Mouse (Mus musculus) forebrain, postnatal 0 days (tissue): Measurements from ENCODE around the gene Slfnl1. TPM values are rescaled to one million over a fixed set of nuclear protein-coding genes. Genes with fewer than 3 reads are reported as not detected.

ENCODE experiments used
- ATAC-seq: fragments of 200-750 bp; cut with Nextera tagmentation; 2 replicates; pipeline ENCODE4 v1.8.0; 2017; ENCODE audit warnings: mild to moderate bottlenecking, moderate library complexity
- DNase-seq: peaks from one replicate; pipeline ENCODE4 v3.0.0-alpha.2; 2015
- H3K27ac ChIP-seq: fragments of 300-500 bp; sonication (generic); 2 replicates; pipeline ENCODE4 v1.5.1; 2014; ENCODE audit warnings: low read depth, mild to moderate bottlenecking, antibody characterized with exemption, low read length, moderate library complexity, mixed read lengths
- H3K27me3 ChIP-seq: fragments of 300-500 bp; sonication (generic); 2 replicates; pipeline ENCODE4 v1.6.1; 2014; ENCODE audit warnings: mild to moderate bottlenecking, low read length, mixed read lengths; ENCODE audit not compliant: insufficient read depth
- H3K36me3 ChIP-seq: fragments of 300-500 bp; sonication (generic); 2 replicates; pipeline ENCODE4 v1.6.1; 2014; ENCODE audit warnings: mild to moderate bottlenecking, moderate library complexity; ENCODE audit not compliant: insufficient read depth
- H3K4me1 ChIP-seq: fragments of 300-500 bp; sonication (generic); 2 replicates; pipeline ENCODE4 v1.6.1; 2014; ENCODE audit warnings: antibody characterized with exemption; ENCODE audit not compliant: insufficient read depth
- H3K4me2 ChIP-seq: fragments of 300-500 bp; sonication (generic); 2 replicates; pipeline ENCODE4 v1.6.1; 2014; ENCODE audit warnings: low read depth, mild to moderate bottlenecking, moderate library complexity
- H3K4me3 ChIP-seq: fragments of 300-500 bp; sonication (generic); 2 replicates; pipeline ENCODE4 v1.5.1; 2014; ENCODE audit warnings: low read depth, low read length, mixed read lengths
- H3K9ac ChIP-seq: fragments of 300-500 bp; sonication (generic); 2 replicates; pipeline ENCODE4 v1.6.1; 2014; ENCODE audit warnings: mild to moderate bottlenecking
- H3K9me3 ChIP-seq: fragments of 300-500 bp; sonication (generic); 2 replicates; pipeline ENCODE4 v1.6.1; 2016; ENCODE audit warnings: low read length
- CTCF ChIP-seq: sonication (generic); IDR thresholded peaks from 2 replicates; pipeline ENCODE4 v1.5.1; 2016; ENCODE audit warnings: antibody characterized with exemption, control low read depth, low read depth
- WGBS: fragments of 180-500 bp; shearing (Covaris S2); extraction: QIAGEN DNeasy Blood & Tissue Kit; methylation state at CpG from one replicate; pipeline ENCODE4 v1.1.7; 2014; 5-methylcytosine and 5-hydroxymethylcytosine counted together
- polyA plus RNA-seq: library from polyadenylated mRNA; unstranded; fragments of >200 nt; fragmentation: Nextera tagmentation; extraction: Ambion mirVana; gene quantifications from 2 replicates; pipeline ENCODE4 v1.2.1, GENCODE M21; 2015
- total RNA-seq: library from RNA; depleted of rRNA; stranded (reverse); fragments of >200 nt; gene quantifications from 2 replicates; pipeline ENCODE4 v1.2.3, GENCODE M21; 2014; rRNA removed

Slfnl1 gene
- total and polyA plus RNA-seq, 2 experiments from 2014 or later: not detected

DNA sequence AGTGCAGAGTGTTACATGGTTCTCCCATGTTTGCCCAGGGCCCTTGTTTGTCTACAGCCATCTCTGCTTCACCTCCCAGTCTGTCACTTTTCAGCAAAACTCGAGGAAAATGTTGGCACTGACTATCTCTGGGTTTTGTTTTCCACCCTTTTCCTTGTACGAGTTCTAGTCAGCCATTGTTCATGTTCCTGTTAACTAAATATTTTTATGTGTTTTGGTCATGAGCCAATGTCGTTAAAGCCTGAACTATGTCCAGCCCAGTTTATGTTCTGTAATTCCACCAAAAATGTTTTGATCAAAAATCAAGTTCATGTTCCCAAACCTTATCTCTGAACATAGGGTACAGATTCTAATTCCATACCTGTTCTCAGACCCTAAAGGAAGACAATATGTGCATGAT, 39.7 kb downstream of the Slfnl1 start:
- ATAC-seq: no peak
- no peaks in the 10 kb centered on the region for H3K9me3 ChIP-seq
- no peak for TF ChIP-seq CTCF
- no peaks in the 10 kb centered on the region for H3K27me3 ChIP-seq
- H3K27ac ChIP-seq: no peak overlapping the region
- peaks cover 21% of the 10 kb centered on the region for H3K4me1 ChIP-seq
- no peak overlapping the region for H3K4me3 ChIP-seq
- no peaks in the 10 kb centered on the region for H3K36me3 ChIP-seq
- no peak overlapping the region for H3K9ac ChIP-seq
- 51% methylated on average over 3 of the region's 3 CpGs for WGBS
- H3K4me2 ChIP-seq: no peak overlapping the region
- DNase-seq: no peak

DNA sequence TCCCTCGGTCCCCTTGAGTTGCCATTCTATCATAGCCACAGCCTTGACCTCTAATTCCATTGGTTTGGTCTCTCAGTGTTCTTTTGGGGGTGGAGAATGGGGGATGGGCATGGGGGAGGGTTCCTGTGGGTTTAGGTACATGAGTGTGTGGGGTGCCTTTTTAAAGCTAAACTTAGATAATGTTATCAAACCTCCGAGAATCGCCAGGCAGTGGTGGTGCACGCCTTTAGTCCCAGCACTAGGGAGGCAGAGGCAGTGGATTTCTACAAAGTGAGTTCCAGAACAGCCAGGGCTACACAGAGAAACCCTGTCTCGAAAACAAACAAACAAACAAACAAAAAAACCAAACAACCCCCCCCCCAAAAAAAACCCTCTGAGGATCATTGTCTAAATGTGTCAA, 48.9 kb downstream of the Slfnl1 start:
- no peak for ATAC-seq
- H3K4me1 ChIP-seq: no peaks in the 10 kb centered on the region
- DNase-seq: no peak
- WGBS: 85% methylated on average over 5 of the region's 5 CpGs
- H3K4me3 ChIP-seq: no peak overlapping the region
- no peaks in the 10 kb centered on the region for H3K36me3 ChIP-seq
- no peak overlapping the region for H3K9ac ChIP-seq
- H3K9me3 ChIP-seq: no peaks in the 10 kb centered on the region
- no peaks in the 10 kb centered on the region for H3K27me3 ChIP-seq
- no peak overlapping the region for H3K27ac ChIP-seq
- TF ChIP-seq CTCF: no peak
- H3K4me2 ChIP-seq: no peak overlapping the region

DNA sequence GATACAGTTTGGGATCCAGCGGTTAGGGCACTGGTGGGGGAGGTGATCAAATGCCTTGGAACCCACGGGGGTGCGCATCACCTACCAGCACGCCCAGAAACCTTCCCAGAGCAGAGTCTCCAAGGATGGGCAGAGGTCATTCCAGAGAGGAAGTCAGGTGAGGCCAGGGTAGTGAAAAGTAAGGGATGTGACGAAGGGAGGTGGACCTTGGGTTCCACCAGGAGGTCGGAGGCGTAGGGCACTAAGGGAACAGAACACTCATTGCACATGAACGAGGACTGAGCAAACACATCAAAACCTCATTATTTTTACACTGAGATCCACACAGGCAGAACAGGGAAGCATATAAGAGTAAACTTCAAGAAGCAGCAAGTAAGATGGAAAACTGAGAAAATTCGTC, 49.7 kb downstream of the Slfnl1 start:
- no peak overlapping the region for H3K4me2 ChIP-seq
- H3K36me3 ChIP-seq: no peaks in the 10 kb centered on the region
- no peaks in the 10 kb centered on the region for H3K9me3 ChIP-seq
- no peak overlapping the region for H3K9ac ChIP-seq
- no peaks in the 10 kb centered on the region for H3K4me1 ChIP-seq
- DNase-seq (no peak), ATAC-seq (no peak)
- no peaks in the 10 kb centered on the region for H3K27me3 ChIP-seq
- H3K27ac ChIP-seq: no peak overlapping the region
- WGBS: 84% methylated on average over 9 of the region's 9 CpGs
- H3K4me3 ChIP-seq: no peak overlapping the region
- no peak for TF ChIP-seq CTCF

Other genes with a start within 250 kb of the Slfnl1 start
- 40.8 and 44.0 TPM in 2 replicates for gene Foxo6, start 244.9 kb upstream of the Slfnl1 start, total RNA-seq
- 3.5 and 3.6 TPM in 2 replicates for gene Foxo6, start 244.9 kb upstream of the Slfnl1 start, polyA plus RNA-seq
- 43.9 and 47.1 TPM in 2 replicates for gene Scmh1, start 127.0 kb upstream of the Slfnl1 start, total RNA-seq
- 40.4 and 56.4 TPM in 2 replicates for gene Scmh1, start 127.0 kb upstream of the Slfnl1 start, polyA plus RNA-seq
- 73.0 and 73.3 TPM in 2 replicates for gene Ctps, start 38.0 kb downstream of the Slfnl1 start, total RNA-seq
- 71.9 and 76.8 TPM in 2 replicates for gene Ctps, start 38.0 kb downstream of the Slfnl1 start, polyA plus RNA-seq
- not detected in 2 replicates for gene Gm8439, start 56.5 kb downstream of the Slfnl1 start, total RNA-seq
- gene Gm8439, start 56.5 kb downstream of the Slfnl1 start, polyA plus RNA-seq: not detected in 2 replicates
- 2.9 and 6.0 TPM in 2 replicates for gene Cited4, start 134.3 kb downstream of the Slfnl1 start, total RNA-seq
- 4.2 and 5.3 TPM in 2 replicates for gene Cited4, start 134.3 kb downstream of the Slfnl1 start, polyA plus RNA-seq
- 10.9 and 11.9 TPM in 2 replicates for gene Kcnq4, start 216.4 kb downstream of the Slfnl1 start, total RNA-seq
- 7.1 and 7.5 TPM in 2 replicates for gene Kcnq4, start 216.4 kb downstream of the Slfnl1 start, polyA plus RNA-seq